Mouse (Mus musculus) urinary bladder, postnatal 14 days (tissue): ENCODE measurements around the gene Otub2.

Experiments
- DNase-seq: peaks from one replicate; pipeline ENCODE4 v3.0.0; 2021; ENCODE audit warnings: low spot score

Otub2 gene

GRCm38 (mm10) chr12:103371711-103372110, 16.8 kb upstream of the Otub2 start:
- peak; percentile 44 for DNase-seq

- DNase-seq: no peak
These were observed 14.8 kb upstream of the Otub2 start for GRCm38 (mm10) chr12:103373530-103374236.

GRCm38 (mm10) chr12:103376124-103376523, 12.4 kb upstream of the Otub2 start:
- DNase-seq: no peak

- DNase-seq: no peak
These were observed 11.7 kb upstream of the Otub2 start for GRCm38 (mm10) chr12:103376774-103377173.

- no peak for DNase-seq
These were observed 8.3 kb upstream of the Otub2 start for GRCm38 (mm10) chr12:103380226-103380625.

- no peak for DNase-seq
These were observed 856 bp downstream of the Otub2 start for GRCm38 (mm10) chr12:103389348-103389727.

- no peak for DNase-seq
These were observed 1.5 kb downstream of the Otub2 start for GRCm38 (mm10) chr12:103389982-103390381.

GRCm38 (mm10) chr12:103391098-103391497, 2.6 kb downstream of the Otub2 start:
- DNase-seq: no peak

GRCm38 (mm10) chr12:103393528-103393927, 5.0 kb downstream of the Otub2 start:
- DNase-seq: no peak

- DNase-seq: peak; percentile 68
These were observed 7.2 kb downstream of the Otub2 start for GRCm38 (mm10) chr12:103395486-103396275.

- DNase-seq: no peak
These were observed 8.3 kb downstream of the Otub2 start for GRCm38 (mm10) chr12:103396751-103397150.

- no peak for DNase-seq
These were observed 15.6 kb downstream of the Otub2 start for GRCm38 (mm10) chr12:103404131-103404530.

- DNase-seq: no peak
These were observed 19.2 kb downstream of the Otub2 start, which contains the start of gene 9330161L09Rik for GRCm38 (mm10) chr12:103407720-103408119. TSS of gene 9330161L09Rik (minus strand) at chr12:103407820.

- DNase-seq: no peak
These were observed 19.7 kb downstream of the Otub2 start for GRCm38 (mm10) chr12:103408144-103408543.

GRCm38 (mm10) chr12:103425016-103425728, 36.7 kb downstream of the Otub2 start:
- DNase-seq: peak; percentile 14

- peak; percentile 97 for DNase-seq
These were observed 37.4 kb downstream of the Otub2 start, which contains the start of gene Ddx24 for GRCm38 (mm10) chr12:103425729-103426470. TSS of gene Ddx24 (minus strand) at chr12:103425830.

- no peak for DNase-seq
These were observed 38.2 kb downstream of the Otub2 start for GRCm38 (mm10) chr12:103426710-103427109.

GRCm38 (mm10) chr12:103433430-103433829, 44.9 kb downstream of the Otub2 start:
- no peak for DNase-seq

GRCm38 (mm10) chr12:103433986-103434731, 45.7 kb downstream of the Otub2 start, which contains the start of gene Ifi27:
TSS of gene Ifi27 (plus strand) at chr12:103434211.
- DNase-seq: peak; percentile 60

GRCm38 (mm10) chr12:103434861-103435260, 46.4 kb downstream of the Otub2 start:
- DNase-seq: no peak

GRCm38 (mm10) chr12:103437601-103438000, 49.1 kb downstream of the Otub2 start:
- peak; percentile 48 for DNase-seq
